Mouse (Mus musculus): ENCODE measurements around the gene 0610009B22Rik.
A peak's percentile ranks its signal among the peaks of the same experiment; 100 is the strongest.

Gene 0610009B22Rik

GRCm38 (mm10) chr11:51661867-51662365, 26.8 kb downstream of the 0610009B22Rik start:
- no peak for DNase-seq (ENCODE audit: extremely low read depth, insufficient read length, low spot score)

DNA sequence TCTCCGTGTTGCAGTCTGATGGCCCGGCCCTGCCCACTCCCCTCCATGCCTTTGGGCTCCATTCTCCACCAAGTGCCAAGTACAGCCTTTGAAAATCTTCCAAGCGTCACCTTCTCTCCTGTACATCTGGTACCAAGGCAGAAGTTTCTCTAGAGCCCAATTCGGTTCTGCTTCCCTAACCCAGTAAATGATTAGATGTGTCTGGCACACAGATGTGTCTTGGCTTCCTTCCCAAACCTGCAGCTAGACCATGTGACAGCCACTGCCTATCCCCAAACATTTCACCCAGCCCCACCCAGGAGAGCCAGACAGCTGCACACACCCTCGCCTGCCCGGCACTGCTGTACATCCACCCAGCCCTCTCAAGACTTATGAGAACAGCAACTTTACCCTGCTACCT, 30.0 kb downstream of the 0610009B22Rik start:
- DNase-seq (ENCODE audit: extremely low read depth, insufficient read length, low spot score) = no peak

DNA sequence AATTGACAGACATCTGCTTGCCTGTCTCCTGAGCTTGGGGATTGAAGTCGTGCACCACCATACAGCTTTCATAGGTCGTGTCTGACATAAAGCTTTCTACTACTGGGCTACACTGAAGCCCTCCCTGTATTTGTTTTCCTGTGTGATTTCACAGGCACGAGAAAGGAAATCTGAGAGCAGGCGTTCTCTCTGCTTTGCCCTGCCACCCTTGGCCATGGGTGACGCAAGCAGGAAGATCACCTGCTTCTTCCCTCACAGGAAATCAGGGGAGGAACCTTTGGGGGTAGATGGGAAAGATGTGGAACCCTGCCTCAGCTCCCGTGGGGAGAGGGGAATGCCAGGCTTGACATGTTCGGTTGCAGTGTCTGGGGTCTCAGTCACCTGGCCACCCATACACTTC, 30.4 kb downstream of the 0610009B22Rik start:
- DNase-seq (ENCODE audit: extremely low read depth, insufficient read length, low spot score) = no peak

DNA sequence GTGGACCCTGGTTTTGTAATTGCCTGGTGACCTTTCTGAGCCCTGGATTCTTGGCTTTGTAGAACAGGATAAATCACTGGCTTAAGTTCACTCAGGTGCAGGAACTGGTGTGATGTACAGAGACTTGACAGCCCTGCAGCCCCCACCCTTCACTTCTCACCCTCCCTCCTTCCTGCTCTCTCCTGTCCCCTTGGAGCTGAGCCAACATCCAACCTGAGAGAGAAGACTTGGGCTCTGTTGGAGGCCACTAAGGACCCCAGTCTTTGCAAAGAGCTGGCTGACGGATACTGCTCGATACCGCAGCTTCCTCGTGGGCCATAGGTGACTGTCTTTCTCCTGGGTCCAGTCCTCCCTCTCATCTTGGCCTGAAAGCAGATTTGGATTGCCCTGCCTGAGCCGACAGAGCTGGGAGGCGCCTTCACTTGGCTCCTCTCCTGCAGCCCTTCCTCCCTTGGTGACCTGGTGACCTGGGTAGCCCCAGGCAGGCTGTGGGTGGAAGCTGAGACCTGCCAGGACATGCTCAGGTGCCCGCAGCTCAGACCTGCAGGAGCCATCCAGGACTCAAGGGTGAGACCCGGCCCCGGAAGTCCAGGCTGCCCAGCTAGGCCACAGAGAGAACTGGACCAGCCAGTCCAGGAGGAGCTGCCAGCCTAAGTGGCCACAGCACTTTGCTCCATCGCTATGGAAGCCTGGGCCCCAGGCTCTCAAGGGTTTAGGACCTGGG, 31.7 kb downstream of the 0610009B22Rik start:
- DNase-seq (ENCODE audit: extremely low read depth, insufficient read length, low spot score) = no peak

GRCm38 (mm10) chr11:51654891-51655290, 33.8 kb downstream of the 0610009B22Rik start:
- DNase-seq (ENCODE audit: extremely low read depth, insufficient read length, low spot score) = no peak

DNA sequence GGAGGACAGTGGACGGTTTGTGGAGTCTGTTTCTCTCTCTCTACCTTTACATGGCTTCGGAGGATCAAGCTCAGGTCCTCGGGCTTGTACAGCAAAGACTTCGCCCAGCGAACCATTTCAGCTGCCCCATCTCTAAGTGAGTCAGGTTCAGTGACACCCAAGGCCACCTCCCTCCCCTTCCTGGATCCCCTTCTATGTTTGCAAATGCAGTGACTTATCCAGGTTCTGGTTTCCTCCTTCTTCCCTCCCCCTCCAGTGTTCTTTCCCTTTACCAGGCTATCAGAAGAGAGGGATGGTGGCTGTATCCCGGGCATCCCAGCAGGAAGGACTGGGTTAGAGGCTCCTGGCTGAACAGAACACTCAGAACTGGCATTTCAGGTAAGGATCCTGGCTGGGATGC, 34.9 kb downstream of the 0610009B22Rik start:
- no peak for DNase-seq (ENCODE audit: extremely low read depth, insufficient read length, low spot score)

- no peak for DNase-seq (ENCODE audit: extremely low read depth, insufficient read length, low spot score)
Observed at GRCm38 (mm10) chr11:51652889-51653418, 35.7 kb downstream of the 0610009B22Rik start.

DNA sequence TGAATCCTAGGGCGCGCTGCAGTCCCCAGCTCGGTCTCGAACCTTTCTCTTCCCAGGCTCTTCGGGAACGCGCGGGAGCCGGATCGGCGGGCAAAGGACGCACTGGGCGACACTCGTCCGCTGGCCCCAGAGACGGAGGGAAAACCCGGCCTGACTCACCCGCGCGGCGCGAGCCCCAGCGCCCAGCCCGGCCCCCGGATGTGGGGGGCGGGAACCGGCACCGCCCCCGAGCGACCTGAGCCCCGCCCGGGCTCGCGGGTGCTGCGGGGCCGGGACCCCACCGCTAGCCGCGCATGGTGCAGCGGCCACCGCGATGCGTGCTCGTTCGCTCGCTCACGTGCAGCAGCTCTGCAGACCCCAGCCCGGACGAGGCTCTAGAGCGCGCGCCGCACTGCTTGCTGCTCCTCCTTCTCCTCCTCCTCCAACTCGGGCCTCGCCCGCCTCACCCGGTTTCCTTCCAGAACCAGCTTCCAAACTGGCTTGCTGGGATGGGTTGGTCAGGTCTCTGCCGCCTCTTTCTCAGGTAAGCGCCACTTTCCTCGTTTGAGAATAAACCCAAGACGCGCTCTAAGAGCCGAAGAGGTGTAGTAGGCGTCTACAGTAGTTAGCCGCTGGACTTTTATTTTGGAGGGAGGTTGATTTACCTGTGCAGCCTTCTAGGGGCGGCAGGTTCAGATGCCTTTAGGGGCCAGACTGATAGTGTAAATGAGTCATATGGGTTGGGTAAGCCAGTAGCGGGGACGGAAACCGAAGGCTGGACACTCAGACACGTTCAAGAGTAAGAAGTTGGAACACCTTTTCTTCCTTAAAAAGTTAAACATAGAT, 37.8 kb downstream of the 0610009B22Rik start, which contains the start of the genes N4bp3 and D930048N14Rik:
TSS of gene N4bp3 (minus strand) at position 152 of the 825 bp plus-strand sequence.
TSS of gene D930048N14Rik (plus strand) at position 264 of the 825 bp plus-strand sequence.
- peak; percentile 88 for DNase-seq (ENCODE audit: extremely low read depth, insufficient read length, low spot score)

- no peak for DNase-seq (ENCODE audit: extremely low read depth, insufficient read length, low spot score)
Observed at GRCm38 (mm10) chr11:51650261-51650660, 38.4 kb downstream of the 0610009B22Rik start.

GRCm38 (mm10) chr11:51649889-51650199, 38.8 kb downstream of the 0610009B22Rik start:
- DNase-seq (ENCODE audit: extremely low read depth, insufficient read length, low spot score) = peak; percentile 47

GRCm38 (mm10) chr11:51649111-51649888, 39.4 kb downstream of the 0610009B22Rik start:
- DNase-seq (ENCODE audit: extremely low read depth, insufficient read length, low spot score) = no peak

GRCm38 (mm10) chr11:51648566-51648965, 40.1 kb downstream of the 0610009B22Rik start:
- DNase-seq (ENCODE audit: extremely low read depth, insufficient read length, low spot score) = no peak

- no peak for DNase-seq (ENCODE audit: extremely low read depth, insufficient read length, low spot score)
Observed at GRCm38 (mm10) chr11:51646751-51647667, 41.7 kb downstream of the 0610009B22Rik start.

DNA sequence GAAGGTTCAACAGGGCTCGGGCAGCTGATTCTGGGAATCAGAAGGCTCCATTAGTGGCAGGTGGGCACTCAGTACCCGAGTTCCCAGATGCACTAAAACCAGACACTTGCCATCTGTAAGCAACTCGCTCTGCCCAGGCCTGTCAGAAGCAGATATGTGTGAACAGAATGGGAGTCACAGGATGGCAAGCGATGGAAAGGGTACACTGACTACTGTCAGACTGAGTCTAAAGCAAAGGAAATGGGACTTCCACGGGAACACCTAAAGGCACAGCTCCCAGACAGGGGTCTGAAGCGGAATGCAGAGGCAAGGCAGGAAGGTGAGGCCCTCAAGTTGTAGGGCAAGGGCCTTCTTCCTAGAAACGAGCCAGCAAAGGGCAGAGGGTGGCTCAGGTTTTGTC, 42.4 kb downstream of the 0610009B22Rik start:
- no peak for DNase-seq (ENCODE audit: extremely low read depth, insufficient read length, low spot score)

GRCm38 (mm10) chr11:51645293-51645692, 43.4 kb downstream of the 0610009B22Rik start:
- no peak for DNase-seq (ENCODE audit: extremely low read depth, insufficient read length, low spot score)

DNA sequence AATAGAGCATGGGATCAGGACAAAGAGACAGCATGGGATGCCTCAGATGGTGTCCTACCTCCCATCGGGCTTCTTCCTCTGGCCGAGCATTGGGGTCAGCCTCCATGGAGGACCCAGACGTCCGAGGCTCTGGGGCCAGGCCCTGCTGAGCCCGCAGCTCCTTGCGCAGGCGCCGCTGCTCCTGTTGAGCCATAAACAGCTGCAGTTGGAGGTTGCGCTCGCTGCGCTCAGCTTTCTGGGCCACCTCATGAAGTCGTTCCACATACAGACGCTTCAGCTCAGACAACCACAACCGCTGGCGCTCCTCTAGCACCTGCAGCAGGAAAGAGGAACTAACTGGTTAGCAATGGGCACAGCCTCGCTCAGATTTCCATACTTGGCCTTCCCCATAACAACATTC, 44.5 kb downstream of the 0610009B22Rik start:
- DNase-seq (ENCODE audit: extremely low read depth, insufficient read length, low spot score) = no peak

DNA sequence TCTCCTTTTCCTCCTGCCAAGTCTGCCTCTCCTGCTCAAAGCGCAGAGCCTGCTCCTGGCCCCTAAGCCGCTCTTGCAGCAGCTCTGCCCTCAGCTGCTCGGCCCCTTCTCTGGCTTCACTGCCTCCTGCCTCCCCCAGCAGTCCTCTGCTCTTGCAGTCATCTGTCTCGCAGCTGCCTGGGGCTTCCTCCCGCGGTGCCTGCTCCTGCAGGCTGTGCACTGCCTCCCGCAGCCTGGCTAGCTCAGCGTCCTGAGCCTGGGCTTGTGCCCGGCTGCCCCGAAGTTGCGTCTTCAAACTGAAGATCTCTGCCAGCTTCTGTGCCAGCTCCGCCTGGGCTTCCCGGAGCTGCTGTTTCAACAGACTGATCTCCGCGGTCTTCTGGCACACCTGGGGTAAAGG, 44.9 kb downstream of the 0610009B22Rik start:
- no peak for DNase-seq (ENCODE audit: extremely low read depth, insufficient read length, low spot score)

- no peak for DNase-seq (ENCODE audit: extremely low read depth, insufficient read length, low spot score)
Observed at GRCm38 (mm10) chr11:51643202-51643601, 45.5 kb downstream of the 0610009B22Rik start.

GRCm38 (mm10) chr11:51640748-51641147, 47.9 kb downstream of the 0610009B22Rik start:
- DNase-seq (ENCODE audit: extremely low read depth, insufficient read length, low spot score) = no peak

GRCm38 (mm10) chr11:51638497-51638896, 50.2 kb downstream of the 0610009B22Rik start:
- DNase-seq (ENCODE audit: extremely low read depth, insufficient read length, low spot score) = no peak

Measured in 3134 (cell line).